Mouse (Mus musculus) intestine, embryonic 14.5 days (tissue): ENCODE results near the gene Pmf1. TPM values are rescaled to one million over a fixed set of nuclear protein-coding genes. Genes with fewer than 3 reads are reported as not detected.
"Not testable (repeated sequence)": the region's sequence is repeated elsewhere in the genome, so short reads cannot be mapped to it uniquely, and the experiment has no call there.

ENCODE experiments used
- ATAC-seq: fragments of 200-750 bp; cut with Nextera tagmentation; replicated peaks from 2 replicates; pipeline ENCODE4 v1.8.0; 2017; ENCODE audit warnings: low read depth, moderate number of reproducible peaks, moderate TSS enrichment, moderate library complexity; ENCODE audit not compliant: low FRiP score, low TSS enrichment
- DNase-seq: peaks from one replicate; pipeline ENCODE4 v3.0.0-alpha.2; 2018; ENCODE audit warnings: low spot score
- H3K27ac ChIP-seq: fragments of 300-500 bp; sonication (generic); 2 replicates; pipeline ENCODE4 v1.5.1; 2014; ENCODE audit warnings: low read depth, mild to moderate bottlenecking, control low read depth
- H3K27me3 ChIP-seq: fragments of 300-500 bp; sonication (generic); replicated peaks from 2 replicates; pipeline ENCODE4 v1.6.1; 2014; ENCODE audit warnings: low read length, control low read depth; ENCODE audit not compliant: control insufficient read depth, insufficient read depth
- H3K36me3 ChIP-seq: fragments of 300-500 bp; sonication (generic); 2 replicates; pipeline ENCODE4 v1.6.1; 2014; ENCODE audit warnings: low read length, control low read depth; ENCODE audit not compliant: control insufficient read depth, insufficient read depth
- H3K4me1 ChIP-seq: fragments of 300-500 bp; sonication (generic); replicated peaks from 2 replicates; pipeline ENCODE4 v1.6.1; 2014; ENCODE audit warnings: low read length, control low read depth, mixed read lengths; ENCODE audit not compliant: control insufficient read depth, insufficient read depth
- H3K4me2 ChIP-seq: fragments of 300-500 bp; sonication (generic); 2 replicates; pipeline ENCODE4 v1.6.1; 2014; ENCODE audit warnings: low read length
- H3K4me3 ChIP-seq: fragments of 300-500 bp; sonication (generic); 2 replicates; pipeline ENCODE4 v1.5.1; 2014; ENCODE audit warnings: low read depth, low read length, control low read depth, mixed read lengths
- H3K9ac ChIP-seq: fragments of 300-500 bp; sonication (generic); 2 replicates; pipeline ENCODE4 v1.6.1; 2014; ENCODE audit warnings: mild to moderate bottlenecking, low read length
- H3K9me3 ChIP-seq: fragments of 300-500 bp; sonication (generic); 2 replicates; pipeline ENCODE4 v1.6.1; 2016; ENCODE audit warnings: low read length, control low read depth; ENCODE audit not compliant: control insufficient read depth
- WGBS: fragments of 180-500 bp; shearing (Covaris S2); extraction: QIAGEN DNeasy Blood & Tissue Kit; methylation state at CpG from one replicate; pipeline ENCODE4 v1.1.7; 2014; 5-methylcytosine and 5-hydroxymethylcytosine counted together
- polyA plus RNA-seq: library from polyadenylated mRNA; unstranded; fragments of >200 nt; fragmentation: Nextera tagmentation; extraction: Ambion mirVana; gene quantifications from 2 replicates; pipeline ENCODE4 v1.2.1, GENCODE M21; 2014

Pmf1 gene
- polyA plus RNA-seq, 1 experiment from 2014 or later: 150 TPM

DNA sequence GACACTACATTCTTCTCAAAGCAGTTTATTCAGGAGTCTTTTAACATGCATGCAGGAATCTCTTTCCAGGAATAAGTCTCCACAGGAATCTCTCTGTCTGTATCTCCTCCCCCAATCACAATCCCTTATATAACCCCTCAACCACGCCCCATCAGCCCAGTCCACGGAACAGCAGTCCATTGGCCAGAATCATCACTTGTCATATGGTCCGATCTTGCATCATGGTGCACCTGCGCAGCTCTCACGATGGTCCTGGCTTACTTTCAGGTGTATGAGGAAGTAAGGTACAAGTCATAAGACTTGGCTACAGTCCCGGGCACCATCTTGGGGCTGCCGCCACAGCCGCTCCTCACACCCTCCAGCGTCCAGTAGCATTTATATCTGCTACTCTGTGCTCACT is 37.5 kb downstream of the Pmf1 start, which contains the start of gene Bglap3:
TSS of gene Bglap3 (minus strand) at position 101 of the 400 bp plus-strand sequence.
- not testable (repeated sequence) for H3K9ac ChIP-seq, DNase-seq, H3K27me3 ChIP-seq, H3K27ac ChIP-seq, H3K4me1 ChIP-seq, H3K4me2 ChIP-seq, ATAC-seq, H3K36me3 ChIP-seq, H3K9me3 ChIP-seq, H3K4me3 ChIP-seq
- WGBS: 93% methylated on average over 9 of the region's 9 CpGs

- H3K9me3 ChIP-seq, H3K4me1 ChIP-seq, H3K9ac ChIP-seq, H3K4me2 ChIP-seq, H3K27ac ChIP-seq, ATAC-seq, H3K36me3 ChIP-seq, H3K4me3 ChIP-seq, DNase-seq: not testable (repeated sequence)
- WGBS: 90% methylated on average over 7 of the region's 7 CpGs
- peaks cover 16% of the 10 kb centered on the region for H3K27me3 ChIP-seq
These were observed 41.6 kb downstream of the Pmf1 start for GRCm38 (mm10) chr3:88368511-88368910.

DNA sequence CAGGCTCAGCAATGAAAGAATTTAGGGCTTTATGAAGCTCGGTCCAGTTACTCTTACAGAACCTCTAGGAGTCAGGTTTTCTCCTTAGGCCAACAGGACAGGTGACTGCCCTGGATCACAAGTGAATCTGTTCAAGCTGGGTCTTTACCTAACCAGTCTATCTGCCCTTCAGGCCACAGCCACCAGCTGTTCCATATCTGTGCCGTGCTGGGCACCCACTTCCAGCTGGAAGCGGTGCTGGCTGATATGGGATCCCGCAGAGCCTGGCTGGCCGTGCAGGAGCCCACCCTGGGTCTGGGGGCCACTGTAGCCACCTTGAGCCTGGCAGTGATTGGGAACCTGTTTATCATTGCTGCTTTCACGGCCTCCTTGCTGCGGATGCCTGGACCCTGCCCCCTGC is 42.6 kb downstream of the Pmf1 start:
- H3K9me3 ChIP-seq, H3K4me2 ChIP-seq, H3K4me3 ChIP-seq, ATAC-seq, H3K27ac ChIP-seq, H3K4me1 ChIP-seq, DNase-seq, H3K9ac ChIP-seq, H3K36me3 ChIP-seq: not testable (repeated sequence)
- 57% methylated on average over 3 of the region's 7 CpGs for WGBS
- H3K27me3 ChIP-seq: peaks cover 16% of the 10 kb centered on the region

DNA sequence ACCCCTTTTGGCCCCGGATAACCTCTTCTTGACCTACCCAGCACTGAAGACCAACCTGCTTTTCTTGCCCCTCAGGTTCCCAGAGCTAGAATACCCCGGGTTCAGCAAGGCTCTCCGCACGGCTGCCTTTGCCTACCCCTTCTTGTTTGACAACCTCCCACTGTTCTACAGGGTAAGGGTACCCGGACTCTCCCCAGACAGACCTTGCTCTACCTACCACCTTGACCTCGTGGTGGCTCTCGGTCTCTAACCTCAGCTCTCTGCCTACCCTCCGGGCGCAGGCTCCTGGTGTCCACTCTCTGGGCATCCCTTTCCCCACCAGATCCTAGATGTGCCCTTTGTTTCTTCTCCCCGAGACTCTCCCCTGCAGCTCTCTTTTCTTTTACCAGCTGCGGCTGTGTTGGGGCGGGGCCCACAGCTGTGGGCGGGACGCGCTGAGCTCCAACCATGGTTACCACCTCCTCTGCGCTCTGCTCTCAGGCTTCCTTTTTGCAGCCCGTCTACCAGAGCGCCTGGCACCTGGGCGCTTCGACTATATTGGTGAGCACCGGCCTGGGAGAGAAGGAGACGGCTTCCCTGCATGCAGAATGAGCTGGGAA is 43.2 kb downstream of the Pmf1 start:
- not testable (repeated sequence) for H3K4me1 ChIP-seq, DNase-seq, H3K9me3 ChIP-seq, H3K27ac ChIP-seq, H3K9ac ChIP-seq, H3K4me3 ChIP-seq, H3K36me3 ChIP-seq
- Histone ChIP-seq H3K4me2 (peak overlapping the region; percentile 32), H3K27me3 (peaks cover 16% of the 10 kb centered on the region)
- WGBS: 4% methylated on average over 18 of the region's 22 CpGs
- ATAC-seq: peak; percentile 62

DNA sequence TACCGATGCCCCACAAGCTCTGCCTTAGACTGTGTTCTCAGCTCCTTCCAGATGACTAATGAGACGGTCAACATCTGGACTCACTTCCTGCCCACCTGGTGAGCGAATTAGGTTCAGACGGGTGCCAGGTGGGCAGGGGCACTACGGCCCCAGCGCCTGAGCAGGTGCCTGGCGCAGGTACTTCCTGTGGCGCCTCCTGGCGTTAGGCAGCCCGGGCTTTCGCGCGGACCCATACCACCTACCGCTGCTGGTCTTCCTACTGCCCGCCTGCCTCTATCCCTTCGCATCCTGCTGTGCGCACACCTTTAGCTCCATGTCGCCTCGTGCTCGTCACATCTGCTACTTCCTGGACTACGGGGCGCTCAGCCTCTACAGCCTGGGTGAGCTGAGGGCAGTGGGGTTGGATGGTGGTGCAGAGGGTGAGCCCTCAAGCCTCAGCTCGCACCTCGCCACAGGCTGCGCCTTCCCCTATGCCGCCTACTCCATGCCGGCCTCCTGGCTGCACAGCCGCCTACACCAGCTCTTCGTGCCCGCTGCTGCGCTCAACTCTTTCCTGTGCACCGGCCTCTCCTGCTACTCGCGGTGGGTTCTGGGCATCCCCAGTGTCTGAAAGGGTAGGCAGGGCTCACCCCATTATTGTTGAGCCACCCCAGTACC is 44.3 kb downstream of the Pmf1 start:
- 0 out of 2 replicates have a peak, but pooled peaks have one; percentile 7 for ATAC-seq
- H3K9me3 ChIP-seq: peaks cover 4% of the 10 kb centered on the region; the same call in 1 of the 2 replicates
- 36% methylated on average over 34 of the region's 34 CpGs for WGBS
- no peak overlapping the region for H3K9ac ChIP-seq
- H3K36me3 ChIP-seq: peaks cover 20% of the 10 kb centered on the region
- H3K4me3 ChIP-seq: no peak overlapping the region
- 0 out of 2 replicates have a peak, but pooled peaks cover 4% of the 10 kb centered on the region for H3K4me1 ChIP-seq
- no peak for DNase-seq
- peaks cover 16% of the 10 kb centered on the region for H3K27me3 ChIP-seq
- H3K4me2 ChIP-seq: no peak overlapping the region
- no peak overlapping the region for H3K27ac ChIP-seq

DNA sequence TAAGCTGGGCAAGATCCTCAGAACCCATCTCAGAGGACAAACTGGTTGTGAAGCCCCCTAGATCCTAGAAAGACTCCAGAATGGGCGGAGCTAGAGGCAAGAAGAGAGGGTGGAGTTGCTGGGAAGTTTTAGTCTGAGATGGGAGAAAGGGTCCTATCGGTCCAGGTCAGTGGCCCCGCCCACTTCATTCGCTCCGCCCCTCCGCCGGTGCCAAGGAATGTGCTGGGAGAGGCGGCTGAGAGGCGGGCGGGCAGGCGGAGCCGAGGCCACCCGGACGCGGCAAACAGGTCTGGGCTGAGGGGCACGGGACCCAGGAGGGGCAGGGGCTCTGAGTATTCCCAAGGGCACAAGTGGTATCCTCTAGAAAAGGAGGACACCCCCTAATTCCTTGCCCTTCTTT is 45.8 kb downstream of the Pmf1 start, which contains the start of gene Paqr6:
TSS of gene Paqr6 (plus strand) at position 248 of the 400 bp plus-strand sequence.
- Histone ChIP-seq H3K27me3 (peaks cover 16% of the 10 kb centered on the region), H3K4me2 (peak within 1 kb of the TSS; percentile 12; the same call in 1 of the 2 replicates), H3K27ac (no peak within 1 kb of the TSS), H3K4me1 (0 out of 2 replicates have a peak, but pooled peaks cover 4% of the 10 kb centered on the region), H3K36me3 (peaks cover 35% of the 10 kb centered on the region), H3K9ac (no peak within 1 kb of the TSS), H3K4me3 (no peak within 1 kb of the TSS), H3K9me3 (no peaks in the 10 kb centered on the region)
- DNase-seq (peak; percentile 76), ATAC-seq (no peak)
- WGBS: 1% methylated on average over 16 of the region's 16 CpGs

DNA sequence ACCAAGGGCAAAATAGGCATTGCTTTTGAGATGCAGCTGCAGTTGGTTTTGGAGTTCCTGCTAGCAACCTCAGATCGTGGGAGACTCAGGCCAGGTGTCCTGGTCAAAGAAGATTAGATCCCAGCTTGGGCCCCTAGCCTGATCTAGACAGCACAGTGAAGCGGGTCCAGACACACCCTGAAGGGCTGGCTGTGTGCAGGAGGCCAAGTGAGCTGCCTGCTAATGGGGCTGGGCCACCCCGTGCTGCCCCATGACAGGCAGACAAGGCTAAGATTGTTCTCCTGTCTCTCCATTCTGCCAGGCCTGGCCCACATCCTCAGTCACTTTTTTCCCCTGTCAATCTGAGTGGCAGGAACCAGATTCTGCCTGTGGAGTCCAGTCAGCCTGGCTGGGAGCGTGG is 46.4 kb downstream of the Pmf1 start:
- H3K27ac ChIP-seq: no peak overlapping the region
- WGBS: 52% methylated on average over 4 of the region's 4 CpGs
- H3K4me3 ChIP-seq: no peak overlapping the region
- 0 out of 2 replicates have a peak, but pooled peaks cover 4% of the 10 kb centered on the region for H3K4me1 ChIP-seq
- DNase-seq (peak; percentile 55), ATAC-seq (0 out of 2 replicates have a peak, but pooled peaks have one; percentile 20)
- peaks cover 41% of the 10 kb centered on the region for H3K36me3 ChIP-seq
- no peak overlapping the region for H3K9ac ChIP-seq
- no peak overlapping the region for H3K4me2 ChIP-seq
- no peaks in the 10 kb centered on the region for H3K9me3 ChIP-seq
- peaks cover 16% of the 10 kb centered on the region for H3K27me3 ChIP-seq

DNA sequence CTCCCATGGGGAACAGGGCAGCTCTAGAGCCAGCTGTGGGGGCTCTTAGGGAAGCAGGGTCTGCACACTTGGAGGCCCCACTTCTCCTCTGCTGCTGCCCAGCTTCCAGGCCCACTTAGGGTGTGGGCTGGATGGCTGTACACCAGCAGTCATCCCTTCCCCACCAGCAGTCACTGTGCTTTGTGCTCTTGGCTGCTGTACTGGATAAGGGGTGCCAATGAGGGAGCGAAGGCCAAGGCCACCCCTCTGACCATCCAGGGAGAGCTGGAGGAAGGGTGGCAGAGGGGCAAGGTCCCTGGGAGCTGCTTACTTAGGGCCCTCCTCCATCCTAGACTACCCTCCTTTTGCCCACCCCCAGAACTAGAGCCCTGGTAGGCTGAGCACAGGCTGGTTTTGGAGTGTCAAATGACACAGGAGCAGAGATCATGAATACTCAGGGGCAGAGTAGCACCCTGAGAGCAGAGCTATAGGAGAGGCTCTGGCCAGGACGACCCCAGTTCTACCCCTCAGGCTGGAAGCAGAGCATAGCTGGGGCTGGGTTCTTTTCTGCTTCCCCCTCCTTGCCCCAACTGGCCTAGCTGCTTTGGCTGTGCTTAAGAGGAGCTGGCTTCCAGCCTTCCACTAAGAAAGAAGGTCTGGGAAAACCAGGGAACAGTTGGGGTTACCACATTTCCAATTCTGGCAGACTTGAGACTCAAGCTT is 48.4 kb downstream of the Pmf1 start:
- H3K9me3 ChIP-seq: no peaks in the 10 kb centered on the region
- peaks cover 60% of the 10 kb centered on the region for H3K36me3 ChIP-seq
- ATAC-seq: no peak
- DNase-seq: no peak
- H3K27ac ChIP-seq: no peak overlapping the region
- H3K4me3 ChIP-seq: no peak overlapping the region
- H3K27me3 ChIP-seq: peaks cover 16% of the 10 kb centered on the region
- H3K9ac ChIP-seq: no peak overlapping the region
- WGBS: 82% methylated on average over 2 of the region's 2 CpGs
- H3K4me1 ChIP-seq: 0 out of 2 replicates have a peak, but pooled peaks cover 4% of the 10 kb centered on the region
- H3K4me2 ChIP-seq: no peak overlapping the region
